Mouse (Mus musculus) hindbrain, embryonic 11.5 days (tissue): Measurements from ENCODE around the gene Dock10. TPM values are rescaled to one million over a fixed set of nuclear protein-coding genes. Genes with fewer than 3 reads are reported as not detected.
A peak's percentile ranks its signal among the peaks of the same experiment; 100 is the strongest.
"Not testable (repeated sequence)": the region's sequence is repeated elsewhere in the genome, so short reads cannot be mapped to it uniquely, and the experiment has no call there.

Source experiments
- ATAC-seq: fragments of 200-750 bp; cut with Nextera tagmentation; 2 replicates; pipeline ENCODE4 v1.8.0; 2017; ENCODE audit warnings: mild to moderate bottlenecking, moderate TSS enrichment, moderate library complexity; ENCODE audit not compliant: low FRiP score
- DNase-seq: peaks from one replicate; pipeline ENCODE4 v3.0.0-alpha.2; 2015; ENCODE audit warnings: low spot score
- H3K27ac ChIP-seq: fragments of 300-500 bp; sonication (generic); 2 replicates; pipeline ENCODE4 v1.5.1; 2014; ENCODE audit warnings: mild to moderate bottlenecking, low read depth, low read length
- H3K27me3 ChIP-seq: fragments of 300-500 bp; sonication (generic); 2 replicates; pipeline ENCODE4 v1.6.1; 2014; ENCODE audit warnings: mild to moderate bottlenecking, low read length, moderate library complexity, mixed read lengths; ENCODE audit not compliant: control insufficient read depth, insufficient read depth
- H3K36me3 ChIP-seq: fragments of 300-500 bp; sonication (generic); 2 replicates; pipeline ENCODE4 v1.6.1; 2014; ENCODE audit warnings: mild to moderate bottlenecking, low read length, moderate library complexity, mixed read lengths; ENCODE audit not compliant: control insufficient read depth, insufficient read depth
- H3K4me1 ChIP-seq: fragments of 300-500 bp; sonication (generic); replicated peaks from 2 replicates; pipeline ENCODE4 v1.6.1; 2014; ENCODE audit warnings: low read length, mixed read lengths; ENCODE audit not compliant: control insufficient read depth, insufficient read depth
- H3K4me2 ChIP-seq: fragments of 300-500 bp; sonication (generic); replicated peaks from 2 replicates; pipeline ENCODE4 v1.6.1; 2014; ENCODE audit warnings: mild to moderate bottlenecking, low read depth, low read length
- H3K4me3 ChIP-seq: fragments of 300-500 bp; sonication (generic); 2 replicates; pipeline ENCODE4 v1.5.1; 2014; ENCODE audit warnings: low read depth, low read length
- H3K9ac ChIP-seq: fragments of 300-500 bp; sonication (generic); 2 replicates; pipeline ENCODE4 v1.6.1; 2014; ENCODE audit warnings: low read depth, low read length
- H3K9me3 ChIP-seq: fragments of 300-500 bp; sonication (generic); 2 replicates; pipeline ENCODE4 v1.6.1; 2016; ENCODE audit warnings: low read length; ENCODE audit not compliant: control insufficient read depth
- WGBS: fragments of 180-500 bp; shearing (Covaris S2); extraction: QIAGEN DNeasy Blood & Tissue Kit; methylation state at CpG from one replicate; pipeline ENCODE4 v1.1.7; 2014; 5-methylcytosine and 5-hydroxymethylcytosine counted together
- polyA plus RNA-seq: library from polyadenylated mRNA; unstranded; fragments of >200 nt; fragmentation: Nextera tagmentation; extraction: Ambion mirVana; gene quantifications from 2 replicates; pipeline ENCODE4 v1.2.1, GENCODE M21; 2014

The Dock10 gene
- polyA plus RNA-seq, 1 experiment from 2014 or later: 4.3 TPM

- H3K4me1 ChIP-seq: no peaks in the 10 kb centered on the region
- H3K9me3 ChIP-seq: no peaks in the 10 kb centered on the region
- WGBS: 0% methylated on average over 6 of the region's 6 CpGs
- H3K9ac ChIP-seq: peak overlapping the region; percentile 64; the same call in 1 of the 2 replicates
- DNase-seq: no peak
- peaks cover 7% of the 10 kb centered on the region; the same call in 1 of the 2 replicates for H3K27me3 ChIP-seq
- H3K4me3 ChIP-seq: peak overlapping the region; percentile 62
- H3K27ac ChIP-seq: no peak overlapping the region
- peak; percentile 40 for ATAC-seq
- H3K36me3 ChIP-seq: no peaks in the 10 kb centered on the region
- peak overlapping the region; percentile 96 for H3K4me2 ChIP-seq
Measured at GRCm38 (mm10) chr1:80757650-80757976, 714 bp downstream of the Dock10 start.

GRCm38 (mm10) chr1:80756824-80757649, 1.3 kb downstream of the Dock10 start:
- H3K4me2 ChIP-seq: peak overlapping the region; percentile 96
- peak overlapping the region; percentile 62 for H3K4me3 ChIP-seq
- no peaks in the 10 kb centered on the region for H3K36me3 ChIP-seq
- 7% methylated on average over 14 of the region's 14 CpGs for WGBS
- peaks cover 7% of the 10 kb centered on the region; the same call in 1 of the 2 replicates for H3K27me3 ChIP-seq
- no peaks in the 10 kb centered on the region for H3K4me1 ChIP-seq
- DNase-seq: peak; percentile 40
- peak; percentile 46 for ATAC-seq
- H3K9ac ChIP-seq: no peak overlapping the region
- no peaks in the 10 kb centered on the region for H3K9me3 ChIP-seq
- no peak overlapping the region for H3K27ac ChIP-seq

- ATAC-seq (no peak), DNase-seq (no peak)
- no peaks in the 10 kb centered on the region for H3K4me1 ChIP-seq
- no peak overlapping the region for H3K27ac ChIP-seq
- H3K27me3 ChIP-seq: peaks cover 7% of the 10 kb centered on the region; the same call in 1 of the 2 replicates
- no peaks in the 10 kb centered on the region for H3K9me3 ChIP-seq
- WGBS: 31% methylated on average over 2 of the region's 2 CpGs
- no peak overlapping the region for H3K4me2 ChIP-seq
- H3K36me3 ChIP-seq: no peaks in the 10 kb centered on the region
- H3K4me3 ChIP-seq: no peak overlapping the region
- no peak overlapping the region for H3K9ac ChIP-seq
Measured at GRCm38 (mm10) chr1:80756060-80756439, 2.3 kb downstream of the Dock10 start.

- DNase-seq (no peak), ATAC-seq (no peak)
- H3K4me2 ChIP-seq: no peak overlapping the region
- no peaks in the 10 kb centered on the region for H3K4me1 ChIP-seq
- H3K27me3 ChIP-seq: peaks cover 7% of the 10 kb centered on the region; the same call in 1 of the 2 replicates
- no peak overlapping the region for H3K4me3 ChIP-seq
- 90% methylated on average over 7 of the region's 7 CpGs for WGBS
- H3K9me3 ChIP-seq: no peaks in the 10 kb centered on the region
- no peak overlapping the region for H3K9ac ChIP-seq
- H3K27ac ChIP-seq: no peak overlapping the region
- no peaks in the 10 kb centered on the region for H3K36me3 ChIP-seq
Measured at GRCm38 (mm10) chr1:80755296-80756059, 2.8 kb downstream of the Dock10 start.

DNA sequence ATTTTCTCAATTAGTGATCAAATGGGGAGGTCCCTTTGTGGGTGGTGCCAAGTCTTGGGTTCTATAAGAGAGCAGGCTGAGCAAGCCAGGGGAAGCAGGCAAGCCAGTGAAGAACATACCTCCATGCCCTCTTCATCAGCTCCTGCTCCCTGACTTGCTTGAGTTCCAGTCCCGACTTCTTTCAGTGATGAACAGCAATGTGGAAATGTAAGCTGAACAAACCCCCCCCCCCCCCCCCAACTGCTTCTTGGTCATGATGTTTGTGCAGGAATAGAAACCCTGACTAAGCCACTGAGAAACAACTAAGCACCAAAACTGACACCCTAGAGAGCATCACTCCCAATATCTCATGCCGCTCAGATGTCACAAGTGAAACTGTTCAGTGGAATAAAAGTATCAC, 9.2 kb downstream of the Dock10 start:
- H3K27ac ChIP-seq, ATAC-seq, H3K9ac ChIP-seq, H3K9me3 ChIP-seq, H3K36me3 ChIP-seq, DNase-seq, H3K27me3 ChIP-seq, H3K4me1 ChIP-seq, H3K4me2 ChIP-seq, H3K4me3 ChIP-seq: not testable (repeated sequence)
- 95% methylated on average over 2 of the region's 2 CpGs for WGBS

- Histone ChIP-seq H3K4me3 (no peak overlapping the region), H3K9me3 (no peaks in the 10 kb centered on the region), H3K27me3 (no peaks in the 10 kb centered on the region), H3K27ac (no peak overlapping the region), H3K4me1 (no peaks in the 10 kb centered on the region), H3K36me3 (no peaks in the 10 kb centered on the region), H3K9ac (no peak overlapping the region), H3K4me2 (no peak overlapping the region)
- DNase-seq: no peak
- ATAC-seq: no peak
- 68% methylated on average over 2 of the region's 2 CpGs for WGBS
Measured at GRCm38 (mm10) chr1:80746691-80747463, 11.4 kb downstream of the Dock10 start.

DNA sequence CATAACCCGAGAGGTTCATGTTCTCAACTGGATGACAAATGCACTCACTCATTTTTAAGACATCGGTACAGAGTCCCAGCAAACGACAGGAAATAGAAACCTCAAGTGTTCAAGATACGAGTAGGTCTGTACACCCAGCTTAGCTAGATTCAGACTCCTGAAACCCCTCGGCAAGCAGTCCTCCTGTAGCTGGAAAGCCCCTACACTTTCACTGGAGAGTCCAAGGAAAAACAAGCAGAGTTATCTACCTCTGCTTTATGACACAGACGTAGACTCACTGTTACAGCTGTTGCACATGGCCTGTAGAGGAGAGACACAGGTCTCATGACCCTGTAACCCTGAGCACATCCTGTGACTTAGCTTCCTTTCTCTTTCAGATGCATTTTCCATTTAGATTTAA, 12.1 kb downstream of the Dock10 start:
- DNase-seq (no peak), ATAC-seq (no peak)
- H3K4me2 ChIP-seq: no peak overlapping the region
- H3K27ac ChIP-seq: no peak overlapping the region
- no peak overlapping the region for H3K9ac ChIP-seq
- no peak overlapping the region for H3K4me3 ChIP-seq
- no peaks in the 10 kb centered on the region for H3K9me3 ChIP-seq
- no peaks in the 10 kb centered on the region for H3K36me3 ChIP-seq
- no peaks in the 10 kb centered on the region for H3K27me3 ChIP-seq
- no peaks in the 10 kb centered on the region for H3K4me1 ChIP-seq
- 88% methylated on average over 6 of the region's 6 CpGs for WGBS

DNA sequence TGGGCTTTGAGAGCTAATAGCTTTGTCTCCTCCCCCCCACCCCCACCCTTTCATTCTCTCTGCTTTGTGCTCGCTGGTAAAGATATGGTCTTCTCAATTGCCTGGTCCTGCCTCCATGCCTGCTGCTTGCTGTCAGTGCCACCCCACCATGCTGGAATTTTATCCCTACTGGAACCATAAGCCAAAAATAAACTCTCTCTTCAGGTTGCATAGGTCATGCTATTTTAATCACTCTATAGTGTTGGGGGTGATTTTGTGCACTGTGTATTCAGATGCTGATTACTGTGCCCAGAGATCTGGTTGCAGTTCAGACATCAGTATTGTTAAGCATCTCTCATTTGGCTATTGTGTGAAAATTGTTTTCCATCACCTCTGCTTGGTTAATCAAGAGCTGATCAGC, 18.9 kb downstream of the Dock10 start:
- no peak for ATAC-seq
- H3K27me3 ChIP-seq: no peaks in the 10 kb centered on the region
- no peak overlapping the region for H3K27ac ChIP-seq
- H3K4me1 ChIP-seq: no peaks in the 10 kb centered on the region
- WGBS: 33% methylated on average over 1 of the region's 1 CpGs
- no peak overlapping the region for H3K4me2 ChIP-seq
- H3K9ac ChIP-seq: no peak overlapping the region
- H3K9me3 ChIP-seq: no peaks in the 10 kb centered on the region
- DNase-seq: no peak
- H3K4me3 ChIP-seq: no peak overlapping the region
- H3K36me3 ChIP-seq: no peaks in the 10 kb centered on the region
